Mouse (Mus musculus) midbrain, postnatal 0 days (tissue): ENCODE measurements at regions not wholly inside any gene's neighbourhood (a gene's known extent, or its start where the extent isn't known, plus 50 kb on each side); places are given as distances from the start of the nearest gene placed in this dataset.

Experiments used
- ATAC-seq: fragments of 200-750 bp; cut with Nextera tagmentation; 2 replicates; pipeline ENCODE4 v1.8.0; 2017; ENCODE audit warnings: moderate number of reproducible peaks, mild to moderate bottlenecking, moderate TSS enrichment, moderate library complexity; ENCODE audit not compliant: low FRiP score
- DNase-seq: peaks from one replicate; pipeline ENCODE4 v3.0.0-alpha.2; 2015; ENCODE audit warnings: low spot score
- H3K27ac ChIP-seq: fragments of 300-500 bp; sonication (generic); 2 replicates; pipeline ENCODE4 v1.5.1; 2014; ENCODE audit warnings: low read depth, mild to moderate bottlenecking, low read length, mixed read lengths
- H3K27me3 ChIP-seq: fragments of 300-500 bp; sonication (generic); 2 replicates; pipeline ENCODE4 v1.6.1; 2014; ENCODE audit warnings: low read length, control low read depth, mixed read lengths; ENCODE audit not compliant: insufficient read depth
- H3K36me3 ChIP-seq: fragments of 300-500 bp; sonication (generic); 2 replicates; pipeline ENCODE4 v1.6.1; 2014; ENCODE audit warnings: low read length, control low read depth, mixed read lengths; ENCODE audit not compliant: insufficient read depth
- H3K4me1 ChIP-seq: fragments of 300-500 bp; sonication (generic); 2 replicates; pipeline ENCODE4 v1.6.1; 2014; ENCODE audit warnings: mild to moderate bottlenecking, control low read depth, antibody characterized with exemption, low read length, mixed read lengths; ENCODE audit not compliant: insufficient read depth
- H3K4me2 ChIP-seq: fragments of 300-500 bp; sonication (generic); 2 replicates; pipeline ENCODE4 v1.6.1; 2014; ENCODE audit warnings: low read depth, mild to moderate bottlenecking, low read length, mixed read lengths; ENCODE audit not compliant: poor library complexity, severe bottlenecking
- H3K4me3 ChIP-seq: fragments of 300-500 bp; sonication (generic); 2 replicates; pipeline ENCODE4 v1.5.1; 2014; ENCODE audit warnings: low read depth, mild to moderate bottlenecking, low read length, moderate library complexity
- H3K9ac ChIP-seq: fragments of 300-500 bp; sonication (generic); replicated peaks from 2 replicates; pipeline ENCODE4 v1.6.1; 2014; ENCODE audit warnings: mild to moderate bottlenecking, low read length, moderate library complexity, mixed read lengths; ENCODE audit not compliant: poor library complexity, severe bottlenecking
- H3K9me3 ChIP-seq: fragments of 300-500 bp; sonication (generic); 2 replicates; pipeline ENCODE4 v1.6.1; 2016; ENCODE audit warnings: low read length, control low read depth
- CTCF ChIP-seq: IDR thresholded peaks from 2 replicates; pipeline ENCODE4 v1.5.1; 2016; ENCODE audit warnings: antibody characterized with exemption, mild to moderate bottlenecking
- WGBS: fragments of 180-500 bp; shearing (Covaris S2); extraction: QIAGEN DNeasy Blood & Tissue Kit; methylation state at CpG from one replicate; pipeline ENCODE4 v1.1.7; 2014; 5-methylcytosine and 5-hydroxymethylcytosine counted together

- Histone ChIP-seq H3K9ac (no peak overlapping the region), H3K4me3 (no peak overlapping the region), H3K27me3 (no peaks in the 10 kb centered on the region), H3K4me2 (no peak overlapping the region), H3K27ac (no peak overlapping the region), H3K4me1 (no peaks in the 10 kb centered on the region), H3K9me3 (no peaks in the 10 kb centered on the region), H3K36me3 (no peaks in the 10 kb centered on the region)
- no peak for TF ChIP-seq CTCF
- no peak for DNase-seq
- ATAC-seq: no peak
- 70% methylated on average over 5 of the region's 5 CpGs for WGBS
Measured at GRCm38 (mm10) chr17:48738708-48739107, 193.5 kb upstream of the Lrfn2 start.

DNA sequence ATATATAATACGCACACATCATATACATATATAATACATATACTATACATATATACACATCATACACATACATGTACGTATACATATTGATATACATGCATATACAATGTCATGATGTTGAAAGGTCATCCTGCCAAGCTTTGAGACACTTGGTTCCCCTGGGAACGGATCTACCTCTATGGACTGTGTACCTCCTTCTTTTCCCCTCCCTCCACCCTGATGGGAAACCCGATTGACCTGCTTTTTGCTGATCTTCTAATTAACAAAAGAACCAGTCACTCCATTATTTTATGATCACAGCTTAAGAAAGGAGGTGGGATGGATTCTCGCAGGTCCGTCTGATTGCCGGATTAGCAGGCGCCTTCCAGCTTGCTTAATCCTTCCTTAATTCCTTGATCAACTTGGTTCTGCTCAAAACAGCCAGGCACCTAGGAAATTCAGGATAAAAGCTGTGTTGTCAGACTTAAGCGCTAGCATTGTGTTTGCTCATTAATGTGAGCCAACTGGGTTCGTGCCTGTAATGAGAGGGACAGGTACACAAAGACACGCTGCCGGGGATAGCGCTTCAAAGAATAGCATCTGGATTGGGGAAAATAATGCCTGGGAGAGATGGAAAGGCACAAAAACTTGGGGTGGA is 189.3 kb upstream of the Lrfn2 start:
- no peak overlapping the region for H3K27ac ChIP-seq
- DNase-seq (no peak), ATAC-seq (no peak)
- H3K9me3 ChIP-seq: no peaks in the 10 kb centered on the region
- TF ChIP-seq CTCF: no peak
- 28% methylated on average over 13 of the region's 13 CpGs for WGBS
- no peak overlapping the region for H3K4me2 ChIP-seq
- H3K4me1 ChIP-seq: no peaks in the 10 kb centered on the region
- no peaks in the 10 kb centered on the region for H3K36me3 ChIP-seq
- no peak overlapping the region for H3K4me3 ChIP-seq
- no peak overlapping the region for H3K9ac ChIP-seq
- H3K27me3 ChIP-seq: no peaks in the 10 kb centered on the region

- Histone ChIP-seq H3K36me3 (no peaks in the 10 kb centered on the region), H3K9me3 (no peaks in the 10 kb centered on the region), H3K27ac (no peak overlapping the region), H3K4me1 (peaks cover 10% of the 10 kb centered on the region), H3K9ac (no peak overlapping the region), H3K27me3 (no peaks in the 10 kb centered on the region), H3K4me3 (no peak overlapping the region), H3K4me2 (no peak overlapping the region)
- DNase-seq (no peak), ATAC-seq (no peak)
- WGBS: 88% methylated on average over 2 of the region's 2 CpGs
- TF ChIP-seq CTCF: no peak
Measured at GRCm38 (mm10) chr17:48770099-48770498, 162.1 kb upstream of the Lrfn2 start.

- H3K4me1 ChIP-seq: peaks cover 15% of the 10 kb centered on the region
- no peak overlapping the region for H3K27ac ChIP-seq
- no peak for TF ChIP-seq CTCF
- WGBS: 37% methylated on average over 13 of the region's 13 CpGs
- no peaks in the 10 kb centered on the region for H3K36me3 ChIP-seq
- ATAC-seq (peak; percentile 31; the same call in 1 of the 2 replicates), DNase-seq (peak; percentile 66)
- H3K27me3 ChIP-seq: no peaks in the 10 kb centered on the region
- no peak overlapping the region for H3K4me3 ChIP-seq
- H3K4me2 ChIP-seq: no peak overlapping the region
- no peaks in the 10 kb centered on the region for H3K9me3 ChIP-seq
- no peak overlapping the region for H3K9ac ChIP-seq
Measured at GRCm38 (mm10) chr17:48771721-48772320, 160.4 kb upstream of the Lrfn2 start.

- Histone ChIP-seq H3K27me3 (no peaks in the 10 kb centered on the region), H3K9me3 (no peaks in the 10 kb centered on the region)
- ATAC-seq: peak; percentile 41; the same call in 1 of the 2 replicates
Measured at GRCm38 (mm10) chr17:48774172-48774890, 157.8 kb upstream of the Lrfn2 start.

DNA sequence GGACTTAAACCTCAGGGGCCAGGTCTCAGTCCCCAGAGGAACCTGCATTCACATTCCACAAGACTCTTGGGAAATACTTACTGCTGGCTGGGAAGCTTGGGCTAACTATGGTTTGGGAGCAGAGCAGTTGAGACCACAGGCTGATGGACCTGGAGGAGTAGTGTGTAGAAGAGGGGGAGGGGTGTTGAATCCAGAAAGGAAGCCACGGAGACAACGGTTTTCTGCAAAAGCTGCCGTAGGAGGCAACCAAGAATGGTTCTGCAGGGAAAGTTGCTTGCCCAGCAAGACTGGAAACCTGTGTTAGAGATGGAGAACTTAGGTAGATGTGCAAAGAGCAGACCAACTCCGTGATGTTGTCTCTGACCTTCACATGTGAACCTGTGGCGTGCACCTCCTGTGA is 156.7 kb upstream of the Lrfn2 start:
- no peaks in the 10 kb centered on the region for H3K27me3 ChIP-seq
- 70% methylated on average over 5 of the region's 5 CpGs for WGBS
- no peak overlapping the region for H3K4me2 ChIP-seq
- TF ChIP-seq CTCF: no peak
- no peaks in the 10 kb centered on the region for H3K36me3 ChIP-seq
- ATAC-seq (no peak), DNase-seq (no peak)
- no peak overlapping the region for H3K9ac ChIP-seq
- no peaks in the 10 kb centered on the region for H3K9me3 ChIP-seq
- peaks cover 15% of the 10 kb centered on the region for H3K4me1 ChIP-seq
- no peak overlapping the region for H3K4me3 ChIP-seq
- H3K27ac ChIP-seq: peak overlapping the region; percentile 63; the same call in 1 of the 2 replicates

More at GRCm38 (mm10) chr17:48774172-48774890, 157.8 kb upstream of the Lrfn2 start:
- DNase-seq: peak; percentile 72
- H3K4me3 ChIP-seq: no peak overlapping the region
- H3K4me1 ChIP-seq: peaks cover 15% of the 10 kb centered on the region
- H3K27ac ChIP-seq: no peak overlapping the region
- H3K9ac ChIP-seq: no peak overlapping the region
- WGBS: 15% methylated on average over 15 of the region's 15 CpGs
- no peaks in the 10 kb centered on the region for H3K36me3 ChIP-seq
- TF ChIP-seq CTCF: no peak
- H3K4me2 ChIP-seq: no peak overlapping the region
